Mouse (Mus musculus): ENCODE data around the gene Bms1.

- no peak for TF ChIP-seq POLR2A (IDR thresholded peaks at IDR 0.05; ENCODE audit: borderline replicate concordance, control insufficient read depth, low read depth, low read length)
- TF ChIP-seq CTCF (IDR thresholded peaks at IDR 0.05; ENCODE audit: control insufficient read depth, insufficient read depth, low read length), result no peak
Observed at GRCm38 (mm10) chr6:118431502-118431901, 12.2 kb upstream of the Bms1 start.
